Mouse (Mus musculus): Measurements from ENCODE around the gene Tenm3. TPM values are rescaled to one million over a fixed set of nuclear protein-coding genes. Genes with fewer than 3 reads are reported as not detected.

Tenm3 gene
- total and polyA plus RNA-seq, 3 experiments, result 0.01 to 0.11 TPM; not detected in 1

- ATAC-seq (ENCODE audit: extremely low read depth, insufficient number of reproducible peaks, low FRiP score, poor library complexity, severe bottlenecking), result no peak
- H3K9me3 ChIP-seq (replicated peaks), result peaks cover 37% of the 10 kb centered on the region
- no peaks in the 10 kb centered on the region for H3K4me1 ChIP-seq (ENCODE audit: insufficient read depth, low read depth, low read length)
- TF ChIP-seq TAL1 (conservative IDR thresholded peaks at IDR 0.05; ENCODE audit: low read depth, low read length), result no peak
- no peak for DNase-seq (ENCODE audit: low spot score)
- no peaks in the 10 kb centered on the region for H3K36me3 ChIP-seq (replicated peaks)
- no peak overlapping the region for H3K4me3 ChIP-seq (ENCODE audit: low read depth, low read length)
- no peaks in the 10 kb centered on the region for H3K27me3 ChIP-seq (ENCODE audit: insufficient read depth, low read length)
Measured at GRCm38 (mm10) chr8:48400572-48400972, 443.2 kb downstream of the Tenm3 start.

- Histone ChIP-seq H3K36me3 (replicated peaks) (no peaks in the 10 kb centered on the region), H3K27me3 (ENCODE audit: insufficient read depth, low read length) (no peaks in the 10 kb centered on the region), H3K4me1 (ENCODE audit: insufficient read depth, low read depth, low read length) (no peaks in the 10 kb centered on the region), H3K4me3 (ENCODE audit: low read depth, low read length) (no peak overlapping the region), H3K9me3 (replicated peaks) (peaks cover 50% of the 10 kb centered on the region)
- ATAC-seq (ENCODE audit: extremely low read depth, insufficient number of reproducible peaks, low FRiP score, poor library complexity, severe bottlenecking), result no peak
- no peak for DNase-seq (ENCODE audit: low spot score)
- TF ChIP-seq TAL1 (conservative IDR thresholded peaks at IDR 0.05; ENCODE audit: low read depth, low read length) (no peak), GATA1 (IDR thresholded peaks at IDR 0.05; ENCODE audit: borderline replicate concordance, low read length) (no peak), GATA2 (IDR thresholded peaks at IDR 0.05; ENCODE audit: borderline replicate concordance, low read depth, low read length) (no peak), CTCF (IDR thresholded peaks at IDR 0.05; ENCODE audit: low read depth, low read length) (no peak), POLR2AphosphoS5 (IDR thresholded peaks at IDR 0.05; ENCODE audit: insufficient replicate concordance, low read depth, low read length) (no peak)
Measured at GRCm38 (mm10) chr8:48385833-48386232, 457.9 kb downstream of the Tenm3 start.

GRCm38 (mm10) chr8:48380035-48380434, 463.7 kb downstream of the Tenm3 start:
- Histone ChIP-seq H3K27me3 (ENCODE audit: insufficient read depth, low read length) (no peaks in the 10 kb centered on the region), H3K4me1 (ENCODE audit: insufficient read depth, low read depth, low read length) (no peaks in the 10 kb centered on the region), H3K36me3 (replicated peaks) (no peaks in the 10 kb centered on the region), H3K9me3 (replicated peaks) (peaks cover 44% of the 10 kb centered on the region), H3K4me3 (ENCODE audit: low read depth, low read length) (no peak overlapping the region)
- DNase-seq (ENCODE audit: low spot score), result no peak
- no peak for ATAC-seq (ENCODE audit: extremely low read depth, insufficient number of reproducible peaks, low FRiP score, poor library complexity, severe bottlenecking)
- TF ChIP-seq CTCF (IDR thresholded peaks at IDR 0.05; ENCODE audit: low read depth, low read length), result no peak
- no peak for TF ChIP-seq GATA2 (IDR thresholded peaks at IDR 0.05; ENCODE audit: borderline replicate concordance, low read depth, low read length)
- no peak for TF ChIP-seq TAL1 (conservative IDR thresholded peaks at IDR 0.05; ENCODE audit: low read depth, low read length)
- no peak for TF ChIP-seq POLR2AphosphoS5 (IDR thresholded peaks at IDR 0.05; ENCODE audit: insufficient replicate concordance, low read depth, low read length)
- no peak for TF ChIP-seq GATA1 (IDR thresholded peaks at IDR 0.05; ENCODE audit: borderline replicate concordance, low read length)

- Histone ChIP-seq H3K9me3 (replicated peaks) (peaks cover 41% of the 10 kb centered on the region), H3K4me1 (ENCODE audit: insufficient read depth, low read depth, low read length) (no peaks in the 10 kb centered on the region), H3K27me3 (ENCODE audit: insufficient read depth, low read length) (no peaks in the 10 kb centered on the region), H3K4me3 (ENCODE audit: low read depth, low read length) (no peak overlapping the region), H3K36me3 (replicated peaks) (no peaks in the 10 kb centered on the region)
- TF ChIP-seq POLR2AphosphoS5 (IDR thresholded peaks at IDR 0.05; ENCODE audit: insufficient replicate concordance, low read depth, low read length) (no peak), GATA2 (IDR thresholded peaks at IDR 0.05; ENCODE audit: borderline replicate concordance, low read depth, low read length) (no peak), GATA1 (IDR thresholded peaks at IDR 0.05; ENCODE audit: borderline replicate concordance, low read length) (no peak), CTCF (IDR thresholded peaks at IDR 0.05; ENCODE audit: low read depth, low read length) (no peak), TAL1 (conservative IDR thresholded peaks at IDR 0.05; ENCODE audit: low read depth, low read length) (no peak)
- DNase-seq (ENCODE audit: low spot score) (no peak), ATAC-seq (ENCODE audit: extremely low read depth, insufficient number of reproducible peaks, low FRiP score, poor library complexity, severe bottlenecking) (no peak)
Measured at GRCm38 (mm10) chr8:48376774-48377173, 467.0 kb downstream of the Tenm3 start.

GRCm38 (mm10) chr8:48375183-48375582, 468.6 kb downstream of the Tenm3 start:
- Histone ChIP-seq H3K4me1 (ENCODE audit: insufficient read depth, low read depth, low read length) (no peaks in the 10 kb centered on the region), H3K27me3 (ENCODE audit: insufficient read depth, low read length) (no peaks in the 10 kb centered on the region), H3K36me3 (replicated peaks) (no peaks in the 10 kb centered on the region), H3K9me3 (replicated peaks) (peaks cover 47% of the 10 kb centered on the region), H3K4me3 (ENCODE audit: low read depth, low read length) (no peak overlapping the region)
- TF ChIP-seq POLR2AphosphoS5 (IDR thresholded peaks at IDR 0.05; ENCODE audit: insufficient replicate concordance, low read depth, low read length), result no peak
- TF ChIP-seq TAL1 (conservative IDR thresholded peaks at IDR 0.05; ENCODE audit: low read depth, low read length), result no peak
- no peak for TF ChIP-seq GATA2 (IDR thresholded peaks at IDR 0.05; ENCODE audit: borderline replicate concordance, low read depth, low read length)
- no peak for TF ChIP-seq CTCF (IDR thresholded peaks at IDR 0.05; ENCODE audit: low read depth, low read length)
- no peak for TF ChIP-seq GATA1 (IDR thresholded peaks at IDR 0.05; ENCODE audit: borderline replicate concordance, low read length)
- ATAC-seq (ENCODE audit: extremely low read depth, insufficient number of reproducible peaks, low FRiP score, poor library complexity, severe bottlenecking), result no peak
- DNase-seq (ENCODE audit: low spot score), result no peak

GRCm38 (mm10) chr8:48373404-48373803, 470.3 kb downstream of the Tenm3 start:
- TF ChIP-seq TAL1 (conservative IDR thresholded peaks at IDR 0.05; ENCODE audit: low read depth, low read length), result no peak
- no peak for TF ChIP-seq POLR2AphosphoS5 (IDR thresholded peaks at IDR 0.05; ENCODE audit: insufficient replicate concordance, low read depth, low read length)
- no peak for TF ChIP-seq GATA2 (IDR thresholded peaks at IDR 0.05; ENCODE audit: borderline replicate concordance, low read depth, low read length)
- TF ChIP-seq CTCF (IDR thresholded peaks at IDR 0.05; ENCODE audit: low read depth, low read length), result no peak
- no peak for TF ChIP-seq GATA1 (IDR thresholded peaks at IDR 0.05; ENCODE audit: borderline replicate concordance, low read length)
- DNase-seq (ENCODE audit: low spot score) (no peak), ATAC-seq (ENCODE audit: extremely low read depth, insufficient number of reproducible peaks, low FRiP score, poor library complexity, severe bottlenecking) (no peak)
- Histone ChIP-seq H3K27me3 (ENCODE audit: insufficient read depth, low read length) (no peaks in the 10 kb centered on the region), H3K36me3 (replicated peaks) (no peaks in the 10 kb centered on the region), H3K4me1 (ENCODE audit: insufficient read depth, low read depth, low read length) (no peaks in the 10 kb centered on the region), H3K9me3 (replicated peaks) (peaks cover 42% of the 10 kb centered on the region), H3K4me3 (ENCODE audit: low read depth, low read length) (no peak overlapping the region)

- H3K4me1 ChIP-seq (ENCODE audit: insufficient read depth, low read depth, low read length), result no peaks in the 10 kb centered on the region
- H3K27me3 ChIP-seq (ENCODE audit: insufficient read depth, low read length), result no peaks in the 10 kb centered on the region
- TF ChIP-seq GATA2 (IDR thresholded peaks at IDR 0.05; ENCODE audit: borderline replicate concordance, low read depth, low read length), result no peak
- TF ChIP-seq GATA1 (IDR thresholded peaks at IDR 0.05; ENCODE audit: borderline replicate concordance, low read length), result no peak
- TF ChIP-seq CTCF (IDR thresholded peaks at IDR 0.05; ENCODE audit: low read depth, low read length), result no peak
- no peak for TF ChIP-seq TAL1 (conservative IDR thresholded peaks at IDR 0.05; ENCODE audit: low read depth, low read length)
- no peak for TF ChIP-seq POLR2AphosphoS5 (IDR thresholded peaks at IDR 0.05; ENCODE audit: insufficient replicate concordance, low read depth, low read length)
- ATAC-seq (ENCODE audit: extremely low read depth, insufficient number of reproducible peaks, low FRiP score, poor library complexity, severe bottlenecking), result no peak
- H3K9me3 ChIP-seq (replicated peaks), result peaks cover 41% of the 10 kb centered on the region
- no peak for DNase-seq (ENCODE audit: low spot score)
- H3K36me3 ChIP-seq (replicated peaks), result no peaks in the 10 kb centered on the region
- H3K4me3 ChIP-seq (ENCODE audit: low read depth, low read length), result no peak overlapping the region
Measured at GRCm38 (mm10) chr8:48367164-48367563, 476.6 kb downstream of the Tenm3 start.

Data from G1E (cell line).